9 mouse cellular contexts compared by ENCODE assay signal in the genomic region with DNA sequence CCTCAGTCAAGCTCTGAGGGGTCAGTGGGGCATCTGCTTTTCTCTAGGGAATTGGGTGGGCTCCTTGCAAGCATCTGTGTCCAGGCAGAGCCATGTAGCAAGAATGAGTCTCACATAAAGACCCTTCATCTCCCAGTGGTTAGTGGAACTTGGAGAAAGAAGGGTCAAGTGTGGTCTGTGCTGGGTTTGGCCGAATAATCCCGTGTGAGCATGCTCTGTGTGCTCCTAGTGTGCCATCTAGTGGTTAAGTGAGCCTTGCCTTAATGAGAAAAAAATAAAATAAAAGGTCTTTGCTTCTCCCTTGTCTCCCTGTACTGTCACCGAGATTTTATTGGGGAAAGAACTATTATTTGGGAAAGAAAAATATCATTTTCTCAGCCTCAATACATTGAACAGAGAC. TPM values are rescaled to one million over a fixed set of nuclear protein-coding genes. Genes with fewer than 3 reads are reported as not detected.
DNase-seq lines count a peak whose midpoint lies in the region; ATAC-seq lines count a peak whose summit lies in the region.
"Had no signal": no experiment of that assay in that cellular context is flagged by ENCODE, and none has a peak within 500 bp of the region (broad histone marks: within the 10 kb centered on the region; RNA-seq: fewer than 3 reads in every experiment).

No protein-coding gene starts in this region.

- H3K4me3 ChIP-seq in heart, embryonic 11.5 days (ENCODE audit: low read depth, low read length), result no peak overlapping the region
- no peak overlapping the region for H3K4me3 ChIP-seq in embryonic facial prominence, embryonic 14.5 days (ENCODE audit: low read depth, low read length)
- H3K4me3 ChIP-seq: limb, embryonic 12.5 days had no signal

- H3K9ac ChIP-seq in heart, embryonic 11.5 days (ENCODE audit: low read depth, low read length), result no peak overlapping the region
- no peak overlapping the region for H3K9ac ChIP-seq in embryonic facial prominence, embryonic 14.5 days (ENCODE audit: low read depth, low read length)
- H3K9ac ChIP-seq: limb, embryonic 12.5 days had no signal

- ATAC-seq in heart, embryonic 11.5 days (replicated peaks; ENCODE audit: insufficient number of reproducible peaks, low FRiP score, low TSS enrichment), result no peak
- no peak for ATAC-seq in embryonic facial prominence, embryonic 14.5 days (ENCODE audit: low read depth)

- no peaks in the 10 kb centered on the region for H3K4me1 ChIP-seq in heart, embryonic 11.5 days (ENCODE audit: control insufficient read depth, insufficient read depth, low read length)
- no peaks in the 10 kb centered on the region for H3K4me1 ChIP-seq in embryonic facial prominence, embryonic 14.5 days (ENCODE audit: control insufficient read depth, insufficient read depth, low read length)
- H3K4me1 ChIP-seq: limb, embryonic 12.5 days had no signal

- no peak overlapping the region for H3K27ac ChIP-seq in heart, embryonic 11.5 days (ENCODE audit: low read depth, low read length)
- H3K27ac ChIP-seq in embryonic facial prominence, embryonic 14.5 days (replicated peaks; ENCODE audit: low read depth, low read length), result no peak overlapping the region
- H3K27ac ChIP-seq: limb, embryonic 12.5 days had no signal

- H3K9me3 ChIP-seq in heart, embryonic 11.5 days (replicated peaks; ENCODE audit: control insufficient read depth, low read length), result no peaks in the 10 kb centered on the region
- no peaks in the 10 kb centered on the region for H3K9me3 ChIP-seq in embryonic facial prominence, embryonic 14.5 days (ENCODE audit: control insufficient read depth, low read length)
- H3K9me3 ChIP-seq: limb, embryonic 12.5 days had no signal

- intact Hi-C loops in left cerebral cortex, postnatal 25 days (cut with DNase I), result loop anchor here (5.0 to 10.0 kb wide), 2 partner anchors 318 to 536 kb away; no protein-coding TSS in a partner anchor

- peak; percentile 87 for DNase-seq in heart, adult 11 months
- peak; percentile 37 to 39 for DNase-seq in B cell, adult 2 months
- peak; percentile 15 to 67 for DNase-seq in adrenal gland, adult (ENCODE audit: inconsistent age in 2 of 2, low spot score in 1 of 2)
- DNase-seq in embryonic facial prominence, embryonic 14.5 days (ENCODE audit: low spot score), result peak; percentile 56
- peak; percentile 55 to 65 for DNase-seq in kidney, postnatal 36 days
- peak; percentile 73 for DNase-seq in retina, embryonic 14.5 days (ENCODE audit: low spot score)
- no peak for DNase-seq in left cerebral cortex, postnatal 25 days (ENCODE audit: low spot score in 2 of 2)

- WGBS in heart, embryonic 11.5 days (ENCODE audit: insufficient replicate concordance), result 21% methylated on average over 3 of the region's 3 CpGs
- WGBS in embryonic facial prominence, embryonic 14.5 days, result 16% methylated on average over 3 of the region's 3 CpGs

- no peak overlapping the region for H3K4me2 ChIP-seq in heart, embryonic 11.5 days
- H3K4me2 ChIP-seq in embryonic facial prominence, embryonic 14.5 days (ENCODE audit: low read depth, low read length), result no peak overlapping the region
- H3K4me2 ChIP-seq: limb, embryonic 12.5 days had no signal

- H3K27me3 ChIP-seq in heart, embryonic 11.5 days (ENCODE audit: control insufficient read depth, insufficient read depth, low read length), result no peaks in the 10 kb centered on the region
- no peaks in the 10 kb centered on the region for H3K27me3 ChIP-seq in embryonic facial prominence, embryonic 14.5 days (replicated peaks; ENCODE audit: control insufficient read depth, insufficient read depth, low read length)
- H3K27me3 ChIP-seq: limb, embryonic 12.5 days had no signal

- no peaks in the 10 kb centered on the region for H3K36me3 ChIP-seq in heart, embryonic 11.5 days (ENCODE audit: control insufficient read depth, insufficient read depth, low read length)
- no peaks in the 10 kb centered on the region for H3K36me3 ChIP-seq in embryonic facial prominence, embryonic 14.5 days (ENCODE audit: control insufficient read depth, insufficient read depth, low read length)
- H3K36me3 ChIP-seq: limb, embryonic 12.5 days had no signal

RNA-seq across cellular contexts. Expression of a gene that starts 34.9 kb away (rescaled TPM):
- 2.8 and 3.5 TPM in 2 replicates for polyA plus RNA-seq in heart, embryonic 11.5 days (2014; fragmentation: Nextera tagmentation; extraction: Ambion mirVana)
- 1.6 and 1.9 TPM in 2 replicates for polyA plus RNA-seq in embryonic facial prominence, embryonic 14.5 days (2014; fragmentation: Nextera tagmentation; extraction: Ambion mirVana)
- 1 to 10 TPM; 4.7 to 4.8 TPM for total RNA-seq in left cerebral cortex, postnatal 25 days (2021)

Comparison
In these comparisons a context has a peak if more than half of its experiments do, and no peak if none do; other contexts are left out.
1. DNase-seq: peak in heart, adult 11 months (single experiment), B cell, adult 2 months (2 of 2), adrenal gland, adult (2 of 2), embryonic facial prominence, embryonic 14.5 days (single experiment), kidney, postnatal 36 days (2 of 2) and retina, embryonic 14.5 days (single experiment); none in left cerebral cortex, postnatal 25 days (0 of 2).